Mouse (Mus musculus) hindlimb bud, embryonic 11.5 days (tissue): Measurements from ENCODE around the gene Cadps.

Experiments
- DNase-seq: peaks from one replicate; pipeline ENCODE4 v3.0.0-alpha.2; 2012; ENCODE audit warnings: low read depth, low spot score; ENCODE audit errors: extremely low spot score

Gene Cadps

DNA sequence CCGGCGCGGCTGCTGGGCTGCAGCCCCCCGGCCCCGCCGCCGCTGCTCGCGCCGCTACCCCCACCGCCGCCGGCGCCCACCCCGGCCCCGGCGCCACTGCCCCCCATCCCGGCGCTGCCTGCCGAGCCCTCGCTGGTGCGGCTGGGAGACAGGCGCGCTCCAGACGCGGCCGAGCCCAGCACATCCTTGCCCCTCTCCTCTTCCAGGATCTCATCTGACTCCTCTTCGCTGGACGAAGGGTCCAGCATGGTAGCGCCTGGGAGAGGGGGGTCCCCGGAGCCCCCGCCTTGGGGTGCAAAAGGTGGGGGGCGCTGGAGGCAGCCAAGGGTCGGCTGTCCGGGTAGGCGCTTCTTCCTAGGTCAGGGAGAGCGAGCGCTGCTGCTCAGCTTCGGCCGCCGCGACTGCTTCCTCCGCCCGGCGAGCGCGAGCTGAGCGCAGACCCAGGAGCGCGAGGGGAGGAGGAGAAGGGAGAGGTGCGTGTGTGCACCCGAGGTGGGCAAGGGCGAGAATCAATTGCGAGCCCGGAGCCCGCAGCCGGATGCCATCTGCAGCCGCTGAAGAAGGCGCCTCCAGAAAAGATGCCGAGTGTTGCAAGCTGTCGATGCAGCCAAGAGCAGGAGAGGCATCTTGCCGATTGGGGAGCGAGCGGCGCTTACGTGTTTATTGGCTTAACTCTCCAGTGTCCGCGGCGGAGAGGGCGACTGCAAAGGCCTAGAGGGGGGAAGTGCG, at the start of gene Cadps:
Cadps (minus strand) TSS at position 589 of the 729 bp plus-strand sequence.
- DNase-seq: no peak

- DNase-seq: no peak
Measured at GRCm38 (mm10) chr14:12869605-12870004, 46.7 kb upstream of the Cadps start.

- DNase-seq: no peak
Measured at GRCm38 (mm10) chr14:12865258-12865657, 42.4 kb upstream of the Cadps start.

DNA sequence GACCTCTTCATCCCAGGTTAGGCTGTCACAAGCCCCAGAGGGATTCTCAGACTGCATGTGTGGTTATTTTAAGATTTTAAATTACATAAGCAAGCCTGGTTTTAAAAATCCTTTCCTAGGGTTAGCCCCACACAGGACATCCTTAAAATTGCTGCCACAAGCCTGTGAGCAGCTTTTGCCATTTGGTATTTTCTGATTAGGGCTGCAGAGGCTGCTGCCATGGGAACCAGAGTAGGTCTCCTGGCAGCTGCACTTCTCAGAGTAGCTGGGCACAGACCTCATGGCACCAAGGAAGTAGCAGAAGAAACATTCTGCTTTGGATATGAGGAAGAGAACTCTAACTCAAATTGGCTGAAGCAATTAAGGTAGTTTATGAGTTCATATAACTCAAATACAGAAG, 21.0 kb upstream of the Cadps start:
- no peak for DNase-seq

GRCm38 (mm10) chr14:12839471-12839870, 16.6 kb upstream of the Cadps start:
- DNase-seq: no peak

DNA sequence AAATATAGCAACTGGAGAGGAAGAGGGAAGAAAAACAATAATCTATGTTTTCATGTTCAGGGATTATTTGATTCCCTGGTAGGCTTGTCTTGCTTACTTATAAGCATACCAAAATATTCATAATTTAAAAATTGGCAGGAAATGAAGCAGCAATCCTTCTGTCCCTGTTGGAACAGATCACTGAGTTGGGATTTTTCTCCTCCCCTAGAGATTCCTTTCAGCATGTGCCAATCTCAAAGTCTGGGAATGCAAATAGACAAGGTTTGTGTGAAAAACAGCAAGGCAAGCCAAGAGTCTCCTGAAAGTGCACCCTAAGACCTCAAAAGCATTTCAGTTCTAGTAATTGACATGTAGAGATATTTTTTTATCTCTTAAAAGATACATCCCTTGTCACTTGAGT, 16.1 kb upstream of the Cadps start:
- DNase-seq: no peak

GRCm38 (mm10) chr14:12838323-12838722, 15.4 kb upstream of the Cadps start:
- DNase-seq: no peak

GRCm38 (mm10) chr14:12837902-12838301, 15.0 kb upstream of the Cadps start:
- DNase-seq: no peak

DNA sequence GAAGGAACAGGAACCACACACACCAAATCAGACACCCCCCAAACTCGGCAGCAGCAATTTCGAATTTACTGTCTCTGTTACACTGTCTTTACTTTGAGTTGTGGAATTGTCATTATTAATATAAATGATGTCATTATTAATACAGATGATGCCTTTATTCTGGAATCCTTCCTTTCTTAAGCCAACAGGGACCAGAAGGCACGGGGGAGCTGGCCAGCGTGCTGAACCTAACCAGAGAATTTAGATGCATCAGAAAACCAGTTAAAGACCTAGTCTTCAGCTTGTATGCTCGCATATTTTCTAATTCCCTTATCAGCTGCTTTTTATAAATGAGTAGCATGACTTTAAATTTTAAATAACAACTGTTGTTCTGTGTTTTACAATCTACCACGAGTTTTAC, 902 bp upstream of the Cadps start:
- peak; percentile 66 for DNase-seq

DNA sequence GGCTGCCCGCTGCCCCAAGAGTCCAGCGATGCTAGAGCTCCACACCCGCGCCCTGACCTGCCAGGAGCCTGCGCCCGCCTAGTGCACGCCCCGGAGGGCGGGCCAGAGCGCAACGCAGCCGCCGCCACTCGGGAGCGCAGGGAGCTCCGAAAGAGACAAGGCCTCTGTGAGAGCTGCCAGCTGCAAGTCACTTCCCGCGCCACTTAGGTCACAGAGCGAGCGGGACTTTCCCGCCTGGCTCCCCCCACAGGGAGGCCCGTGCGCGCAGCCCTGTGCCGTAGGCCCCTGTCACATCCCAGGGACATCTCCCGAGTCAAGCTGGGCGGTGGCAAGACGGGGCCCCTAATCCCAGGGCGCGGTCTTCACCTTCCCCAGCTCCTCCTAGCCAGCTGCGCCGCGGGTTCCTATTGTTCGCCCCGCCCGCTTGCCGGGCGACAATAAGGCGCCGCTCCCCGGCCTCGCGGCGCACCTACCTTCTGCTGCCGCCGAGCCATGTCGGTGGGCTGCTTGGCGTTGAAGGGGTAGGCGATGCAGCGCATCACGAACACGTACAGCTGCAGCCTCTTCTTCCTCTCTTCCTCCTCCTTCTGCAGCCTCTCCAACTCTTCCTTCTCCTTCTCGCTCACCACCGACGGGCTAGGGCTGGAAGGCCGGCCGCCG, 918 bp downstream of the Cadps start:
- no peak for DNase-seq

DNA sequence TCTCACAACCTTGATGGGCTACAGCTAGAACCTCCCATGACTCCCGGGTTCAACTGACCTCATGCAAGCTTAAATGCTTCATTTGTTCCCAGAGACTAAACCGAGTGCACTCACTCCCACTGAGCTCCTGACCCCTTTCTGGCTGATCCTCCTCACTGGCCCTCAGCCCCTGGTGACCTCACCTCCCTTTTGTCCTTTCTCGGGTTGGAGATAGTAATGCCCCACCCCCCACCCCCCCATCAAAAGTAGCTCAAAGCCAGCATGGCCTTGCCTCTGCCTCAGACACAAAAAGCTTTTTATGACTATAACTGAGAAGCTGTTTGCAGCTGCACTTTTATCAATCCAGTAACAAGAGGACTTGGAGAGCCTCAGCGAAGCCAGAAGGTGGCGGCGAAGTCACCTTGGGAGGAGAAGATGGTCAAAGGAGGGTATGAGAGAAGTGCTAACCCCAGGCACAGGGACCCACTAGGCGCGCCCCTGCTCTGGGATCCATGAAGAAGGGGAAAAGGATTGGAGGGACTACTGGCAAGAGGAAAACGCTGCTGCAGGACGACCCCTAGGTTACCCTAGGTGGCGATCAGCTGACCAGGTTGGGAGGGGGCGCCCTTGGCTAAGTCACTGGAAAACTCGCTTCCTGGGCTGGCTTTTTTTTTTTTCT, 1.6 kb downstream of the Cadps start:
- no peak for DNase-seq

DNA sequence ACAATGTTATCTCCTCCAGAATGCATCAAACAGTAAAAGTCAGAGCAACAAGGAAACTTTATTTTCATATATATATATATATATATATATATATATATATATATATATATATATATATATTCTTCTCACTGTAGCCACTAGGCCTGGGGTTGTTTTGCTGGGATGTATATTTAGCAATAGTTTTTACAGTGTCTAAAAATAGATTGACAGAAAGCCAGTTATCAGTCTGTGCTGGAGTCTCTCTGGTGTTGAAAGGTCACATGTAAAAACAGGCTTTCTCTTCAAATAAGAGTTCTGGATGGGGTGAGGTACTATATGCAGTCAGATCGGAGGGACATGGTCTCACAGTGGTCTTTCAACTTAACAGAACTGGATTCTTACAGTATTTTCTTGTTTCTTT, 2.7 kb downstream of the Cadps start:
- no peak for DNase-seq

GRCm38 (mm10) chr14:12818442-12818841, 4.4 kb downstream of the Cadps start:
- DNase-seq: no peak

- DNase-seq: no peak
Measured at GRCm38 (mm10) chr14:12812072-12812471, 10.8 kb downstream of the Cadps start.

DNA sequence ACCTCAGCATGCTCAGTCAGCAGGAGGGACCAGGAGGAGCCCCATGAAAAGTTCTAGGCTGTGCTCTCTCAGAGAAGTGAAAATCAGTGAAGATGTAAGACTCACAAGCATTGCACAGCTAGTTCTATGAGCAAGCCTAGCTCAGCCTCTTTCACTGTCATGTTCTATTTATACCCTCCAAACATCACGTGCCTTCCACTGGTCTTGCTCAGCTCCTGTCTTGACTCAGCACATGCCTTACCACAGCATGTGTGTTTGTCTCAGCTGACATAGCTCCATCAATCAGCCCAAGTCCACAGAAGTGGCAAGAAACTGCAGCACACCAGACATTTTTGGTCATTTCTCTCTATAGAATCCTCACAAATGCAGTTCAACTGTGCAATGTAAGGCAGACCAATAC, 19.9 kb downstream of the Cadps start:
- DNase-seq: no peak

DNA sequence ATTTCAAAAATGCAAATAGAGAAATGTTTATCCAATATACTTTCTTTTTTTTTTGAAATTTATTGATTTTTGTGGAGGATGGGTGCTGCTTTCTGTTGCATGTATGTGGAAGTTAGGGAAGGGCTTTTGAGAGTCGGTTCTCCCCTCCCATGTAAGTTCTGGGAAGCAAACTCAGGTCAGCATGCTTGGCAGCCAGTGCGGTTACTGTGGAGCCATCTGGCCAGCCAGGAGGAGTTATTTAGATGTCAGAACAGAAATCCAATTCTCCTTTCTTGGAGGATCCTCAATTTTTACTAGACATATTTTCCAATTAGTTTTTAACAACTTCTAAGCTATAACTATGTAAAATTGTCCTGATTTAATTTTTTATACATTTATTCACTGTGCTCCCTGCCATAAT, 21.8 kb downstream of the Cadps start:
- DNase-seq: no peak

DNA sequence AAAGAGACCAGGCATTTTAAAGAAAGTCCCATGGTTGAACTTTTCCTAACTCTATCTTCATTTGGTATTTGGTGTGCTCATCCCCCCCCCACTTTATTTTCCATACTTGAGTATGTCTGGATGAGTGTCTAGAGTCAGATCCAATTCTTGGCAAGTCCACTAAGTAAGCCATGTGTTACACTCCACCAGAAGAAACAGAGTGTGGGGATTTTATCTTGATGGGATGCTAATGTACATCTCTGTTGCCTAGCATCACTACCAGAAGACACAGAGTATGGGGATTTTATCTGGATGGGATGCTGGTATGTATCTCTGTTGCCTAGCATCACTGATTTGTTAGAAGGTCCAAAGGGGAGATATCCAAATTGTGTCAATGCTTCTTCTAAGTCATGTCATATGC, 24.0 kb downstream of the Cadps start:
- no peak for DNase-seq

GRCm38 (mm10) chr14:12784296-12784695, 38.6 kb downstream of the Cadps start:
- no peak for DNase-seq

- DNase-seq: no peak
Measured at GRCm38 (mm10) chr14:12780016-12780415, 42.9 kb downstream of the Cadps start.

- no peak for DNase-seq
Measured at GRCm38 (mm10) chr14:12777990-12778389, 44.9 kb downstream of the Cadps start.

- no peak for DNase-seq
Measured at GRCm38 (mm10) chr14:12768870-12769269, 54.0 kb downstream of the Cadps start.

DNA sequence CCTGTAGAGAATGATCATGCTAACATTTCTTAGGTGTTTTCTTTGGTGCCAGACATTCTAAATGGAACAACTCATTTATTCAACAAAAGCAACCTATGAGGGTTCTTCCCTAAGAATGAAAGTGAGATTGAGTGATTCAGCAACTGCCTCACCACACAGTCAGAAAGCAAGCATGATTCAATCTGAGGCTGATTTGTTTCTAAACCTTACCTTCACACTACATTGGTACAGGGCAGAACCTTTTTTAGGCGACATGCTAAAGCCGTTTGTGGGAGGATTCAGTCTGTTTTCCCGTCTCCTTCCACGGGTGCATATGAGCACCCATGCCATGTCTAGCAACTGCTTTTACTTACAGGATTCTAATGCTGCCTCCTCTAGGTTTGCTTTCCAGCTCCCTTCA, 69.6 kb downstream of the Cadps start:
- DNase-seq: no peak
